Mouse (Mus musculus) heart, postnatal 0 days (tissue): ENCODE measurements at regions not wholly inside any gene's neighbourhood (a gene's known extent, or its start where the extent isn't known, plus 50 kb on each side); places are given as distances from the start of the nearest gene placed in this dataset.

Experiments used
- ATAC-seq: fragments of 200-750 bp; cut with Nextera tagmentation; 2 replicates; pipeline ENCODE4 v1.8.0; 2017; ENCODE audit warnings: low read depth, moderate number of reproducible peaks, moderate library complexity; ENCODE audit not compliant: insufficient read depth
- DNase-seq: peaks from one replicate; pipeline ENCODE4 v3.0.0-alpha.2; 2016; ENCODE audit warnings: low spot score
- H3K27ac ChIP-seq: fragments of 300-500 bp; sonication (generic); 2 replicates; pipeline ENCODE4 v1.5.1; 2014; ENCODE audit warnings: low read depth, mild to moderate bottlenecking
- H3K27me3 ChIP-seq: fragments of 300-500 bp; sonication (generic); 2 replicates; pipeline ENCODE4 v1.6.1; 2014; ENCODE audit warnings: low read length, mixed read lengths; ENCODE audit not compliant: control insufficient read depth, insufficient read depth
- H3K36me3 ChIP-seq: fragments of 300-500 bp; sonication (generic); replicated peaks from 2 replicates; pipeline ENCODE4 v1.6.1; 2014; ENCODE audit warnings: low read length, mixed read lengths; ENCODE audit not compliant: control insufficient read depth, insufficient read depth
- H3K4me1 ChIP-seq: fragments of 300-500 bp; sonication (generic); 2 replicates; pipeline ENCODE4 v1.6.1; 2014; ENCODE audit warnings: antibody characterized with exemption; ENCODE audit not compliant: control insufficient read depth, insufficient read depth
- H3K4me2 ChIP-seq: fragments of 300-500 bp; sonication (generic); 2 replicates; pipeline ENCODE4 v1.6.1; 2014; ENCODE audit warnings: low read depth, mild to moderate bottlenecking, low read length, moderate library complexity
- H3K4me3 ChIP-seq: fragments of 300-500 bp; sonication (generic); 2 replicates; pipeline ENCODE4 v1.5.1; 2014; ENCODE audit warnings: low read depth, low read length
- H3K9ac ChIP-seq: fragments of 300-500 bp; sonication (generic); replicated peaks from 2 replicates; pipeline ENCODE4 v1.6.1; 2014; ENCODE audit warnings: low read depth, low read length, mixed read lengths
- H3K9me3 ChIP-seq: fragments of 300-500 bp; sonication (generic); replicated peaks from 2 replicates; pipeline ENCODE4 v1.6.1; 2016; ENCODE audit warnings: low read length; ENCODE audit not compliant: control insufficient read depth
- CTCF ChIP-seq: IDR thresholded peaks from 2 replicates; pipeline ENCODE4 v1.5.1; 2016; ENCODE audit warnings: antibody characterized with exemption, control low read depth, low read depth
- EP300 ChIP-seq: IDR thresholded peaks from 2 replicates; pipeline ENCODE4 v1.6.1; 2016; ENCODE audit warnings: antibody characterized with exemption, low read depth
- WGBS: fragments of 180-500 bp; shearing (Covaris S2); extraction: QIAGEN DNeasy Blood & Tissue Kit; methylation state at CpG from one replicate; pipeline ENCODE4 v1.1.7; 2014; 5-methylcytosine and 5-hydroxymethylcytosine counted together

GRCm38 (mm10) chr3:117487281-117488027, 87.2 kb upstream of the Plppr5 start:
- no peak overlapping the region for H3K4me2 ChIP-seq
- H3K4me3 ChIP-seq, result no peak overlapping the region
- H3K27me3 ChIP-seq, result no peaks in the 10 kb centered on the region
- ATAC-seq, result no peak
- H3K36me3 ChIP-seq, result no peaks in the 10 kb centered on the region
- H3K4me1 ChIP-seq, result no peaks in the 10 kb centered on the region
- H3K9me3 ChIP-seq, result peaks cover 6% of the 10 kb centered on the region; the same call in 1 of the 2 replicates
- H3K27ac ChIP-seq, result no peak overlapping the region
- no peak for DNase-seq
- TF ChIP-seq CTCF, result no peak
- no peak overlapping the region for H3K9ac ChIP-seq
- WGBS, result 64% methylated on average over 11 of the region's 11 CpGs

GRCm38 (mm10) chr3:117486351-117486750, 88.3 kb upstream of the Plppr5 start:
- H3K4me3 ChIP-seq, result no peak overlapping the region
- WGBS, result 67% methylated on average over 2 of the region's 2 CpGs
- H3K9me3 ChIP-seq, result peaks cover 6% of the 10 kb centered on the region; the same call in 1 of the 2 replicates
- DNase-seq (no peak), ATAC-seq (no peak)
- H3K36me3 ChIP-seq, result no peaks in the 10 kb centered on the region
- H3K9ac ChIP-seq, result no peak overlapping the region
- H3K27me3 ChIP-seq, result no peaks in the 10 kb centered on the region
- H3K4me2 ChIP-seq, result no peak overlapping the region
- H3K27ac ChIP-seq, result no peak overlapping the region
- TF ChIP-seq CTCF, result no peak
- TF ChIP-seq EP300, result no peak
- no peaks in the 10 kb centered on the region for H3K4me1 ChIP-seq

GRCm38 (mm10) chr3:117480131-117480530, 94.5 kb upstream of the Plppr5 start:
- H3K4me3 ChIP-seq, result no peak overlapping the region
- H3K27me3 ChIP-seq, result no peaks in the 10 kb centered on the region
- H3K4me2 ChIP-seq, result no peak overlapping the region
- H3K36me3 ChIP-seq, result no peaks in the 10 kb centered on the region
- no peak overlapping the region for H3K9ac ChIP-seq
- ATAC-seq, result no peak
- WGBS, result 49% methylated on average over 3 of the region's 3 CpGs
- DNase-seq, result no peak
- no peaks in the 10 kb centered on the region for H3K9me3 ChIP-seq
- no peaks in the 10 kb centered on the region for H3K4me1 ChIP-seq
- TF ChIP-seq EP300 (no peak), CTCF (no peak)
- no peak overlapping the region for H3K27ac ChIP-seq

- DNase-seq (no peak), ATAC-seq (no peak)
- TF ChIP-seq EP300, result no peak
- no peak for TF ChIP-seq CTCF
- Histone ChIP-seq H3K27me3 (no peaks in the 10 kb centered on the region), H3K4me2 (no peak overlapping the region), H3K36me3 (no peaks in the 10 kb centered on the region), H3K4me1 (no peaks in the 10 kb centered on the region), H3K9me3 (no peaks in the 10 kb centered on the region), H3K4me3 (no peak overlapping the region), H3K9ac (no peak overlapping the region), H3K27ac (no peak overlapping the region)
- 93% methylated on average over 2 of the region's 2 CpGs for WGBS
These were observed 98.8 kb upstream of the Plppr4 start for GRCm38 (mm10) chr3:117459507-117459906.

GRCm38 (mm10) chr3:117450559-117450958, 89.9 kb upstream of the Plppr4 start:
- Histone ChIP-seq H3K4me2 (no peak overlapping the region), H3K4me3 (no peak overlapping the region), H3K36me3 (no peaks in the 10 kb centered on the region), H3K27ac (no peak overlapping the region), H3K9me3 (no peaks in the 10 kb centered on the region), H3K9ac (no peak overlapping the region), H3K27me3 (no peaks in the 10 kb centered on the region), H3K4me1 (no peaks in the 10 kb centered on the region)
- TF ChIP-seq EP300, result no peak
- no peak for TF ChIP-seq CTCF
- no peak for ATAC-seq
- no peak for DNase-seq
- whole genome bisulfite sequencing, result 77% methylated on average over 7 of the region's 7 CpGs

- no peak overlapping the region for H3K9ac ChIP-seq
- DNase-seq (no peak), ATAC-seq (no peak)
- no peaks in the 10 kb centered on the region for H3K4me1 ChIP-seq
- H3K9me3 ChIP-seq, result no peaks in the 10 kb centered on the region
- TF ChIP-seq EP300, result no peak
- peak; percentile 12; the same call in 1 of the 2 replicates for TF ChIP-seq CTCF
- H3K4me3 ChIP-seq, result no peak overlapping the region
- no peaks in the 10 kb centered on the region for H3K27me3 ChIP-seq
- H3K36me3 ChIP-seq, result no peaks in the 10 kb centered on the region
- no peak overlapping the region for H3K27ac ChIP-seq
- no peak overlapping the region for H3K4me2 ChIP-seq
- 64% methylated on average over 3 of the region's 3 CpGs for WGBS
These were observed 81.2 kb upstream of the Plppr4 start for GRCm38 (mm10) chr3:117441887-117442286.
